Mouse (Mus musculus) liver, embryonic 16.5 days (tissue): Measurements from ENCODE around the gene Ccdc24. TPM values are rescaled to one million over a fixed set of nuclear protein-coding genes. Genes with fewer than 3 reads are reported as not detected.
A peak's percentile ranks its signal among the peaks of the same experiment; 100 is the strongest.

Experiments used
- ATAC-seq: fragments of 200-750 bp; cut with Nextera tagmentation; 2 replicates; pipeline ENCODE4 v1.8.0; 2017; ENCODE audit warnings: low read depth, mild to moderate bottlenecking, moderate number of reproducible peaks, moderate library complexity
- H3K27ac ChIP-seq: fragments of 300-500 bp; sonication (generic); 2 replicates; pipeline ENCODE4 v1.5.1; 2014; ENCODE audit warnings: mild to moderate bottlenecking, low read length
- H3K27me3 ChIP-seq: fragments of 300-500 bp; sonication (generic); 2 replicates; pipeline ENCODE4 v1.6.1; 2014; ENCODE audit warnings: low read depth, low read length, mixed read lengths; ENCODE audit not compliant: control insufficient read depth, insufficient read depth
- H3K36me3 ChIP-seq: fragments of 300-500 bp; sonication (generic); 2 replicates; pipeline ENCODE4 v1.6.1; 2014; ENCODE audit warnings: mild to moderate bottlenecking; ENCODE audit not compliant: control insufficient read depth, insufficient read depth
- H3K4me1 ChIP-seq: fragments of 300-500 bp; sonication (generic); 2 replicates; pipeline ENCODE4 v1.6.1; 2014; ENCODE audit warnings: low read depth, low read length, mixed read lengths; ENCODE audit not compliant: control insufficient read depth
- H3K4me2 ChIP-seq: fragments of 300-500 bp; sonication (generic); 2 replicates; pipeline ENCODE4 v1.6.1; 2014; ENCODE audit warnings: low read depth, low read length, mixed read lengths
- H3K4me3 ChIP-seq: fragments of 300-500 bp; sonication (generic); 2 replicates; pipeline ENCODE4 v1.5.1; 2014; ENCODE audit warnings: low read depth, mild to moderate bottlenecking, low read length
- H3K9ac ChIP-seq: fragments of 300-500 bp; sonication (generic); 2 replicates; pipeline ENCODE4 v1.6.1; 2014; ENCODE audit warnings: low read depth, low read length
- H3K9me3 ChIP-seq: fragments of 300-500 bp; sonication (generic); replicated peaks from 2 replicates; pipeline ENCODE4 v1.6.1; 2016; ENCODE audit warnings: low read length; ENCODE audit not compliant: control insufficient read depth
- WGBS: fragments of 180-500 bp; shearing (Covaris S2); extraction: QIAGEN DNeasy Blood & Tissue Kit; methylation state at CpG from one replicate; pipeline ENCODE4 v1.1.7; 2014; ENCODE audit not compliant: insufficient replicate concordance; 5-methylcytosine and 5-hydroxymethylcytosine counted together
- polyA plus RNA-seq: library from polyadenylated mRNA; unstranded; fragments of >200 nt; fragmentation: Nextera tagmentation; extraction: Ambion mirVana; gene quantifications from 2 replicates; pipeline ENCODE4 v1.2.1, GENCODE M21; 2015

The Ccdc24 gene
- polyA plus RNA-seq, 1 experiment from 2014 or later, result 1.1 TPM

- Histone ChIP-seq H3K4me2 (no peak overlapping the region), H3K36me3 (peaks cover 30% of the 10 kb centered on the region), H3K9me3 (no peaks in the 10 kb centered on the region), H3K9ac (no peak overlapping the region), H3K27me3 (no peaks in the 10 kb centered on the region; the same call in 1 of the 2 replicates), H3K4me1 (peaks cover 30% of the 10 kb centered on the region), H3K27ac (peak overlapping the region; percentile 13; the same call in 1 of the 2 replicates), H3K4me3 (no peak overlapping the region)
- WGBS, result 55% methylated on average over 7 of the region's 7 CpGs
- peak; percentile 35 for ATAC-seq
Measured at GRCm38 (mm10) chr4:117871787-117872186, 570 bp downstream of the Ccdc24 start.

- Histone ChIP-seq H3K9ac (no peak overlapping the region), H3K36me3 (peaks cover 42% of the 10 kb centered on the region), H3K4me3 (no peak overlapping the region), H3K27ac (peak overlapping the region; percentile 6; the same call in 1 of the 2 replicates), H3K9me3 (no peaks in the 10 kb centered on the region), H3K27me3 (no peaks in the 10 kb centered on the region; the same call in 1 of the 2 replicates), H3K4me1 (peaks cover 30% of the 10 kb centered on the region), H3K4me2 (no peak overlapping the region)
- 0 out of 2 replicates have a peak, but pooled peaks have one; percentile 14 for ATAC-seq
- WGBS, result 39% methylated on average over 1 of the region's 1 CpGs
Measured at GRCm38 (mm10) chr4:117870437-117870836, 1.9 kb downstream of the Ccdc24 start.

- 82% methylated on average over 9 of the region's 9 CpGs for WGBS
- Histone ChIP-seq H3K27me3 (no peaks in the 10 kb centered on the region; the same call in 1 of the 2 replicates), H3K36me3 (peaks cover 53% of the 10 kb centered on the region), H3K4me3 (no peak overlapping the region), H3K9ac (no peak overlapping the region), H3K4me2 (no peak overlapping the region), H3K27ac (no peak overlapping the region), H3K4me1 (peaks cover 30% of the 10 kb centered on the region), H3K9me3 (no peaks in the 10 kb centered on the region)
- no peak for ATAC-seq
Measured at GRCm38 (mm10) chr4:117869317-117869716, 3.0 kb downstream of the Ccdc24 start.

- peaks cover 30% of the 10 kb centered on the region for H3K4me1 ChIP-seq
- H3K27ac ChIP-seq, result no peak overlapping the region
- no peak overlapping the region for H3K9ac ChIP-seq
- no peak for ATAC-seq
- no peaks in the 10 kb centered on the region for H3K9me3 ChIP-seq
- H3K27me3 ChIP-seq, result no peaks in the 10 kb centered on the region; the same call in 1 of the 2 replicates
- no peak overlapping the region for H3K4me2 ChIP-seq
- H3K36me3 ChIP-seq, result peaks cover 68% of the 10 kb centered on the region
- no peak overlapping the region for H3K4me3 ChIP-seq
- WGBS, result 18% methylated on average over 24 of the region's 24 CpGs
Measured at GRCm38 (mm10) chr4:117867823-117868222, 4.5 kb downstream of the Ccdc24 start.

GRCm38 (mm10) chr4:117867000-117867399 lies 5.4 kb downstream of the Ccdc24 start:
- Histone ChIP-seq H3K27ac (no peak overlapping the region), H3K9me3 (no peaks in the 10 kb centered on the region), H3K9ac (no peak overlapping the region), H3K27me3 (no peaks in the 10 kb centered on the region; the same call in 1 of the 2 replicates), H3K4me2 (no peak overlapping the region), H3K4me1 (peaks cover 25% of the 10 kb centered on the region), H3K36me3 (peaks cover 76% of the 10 kb centered on the region), H3K4me3 (no peak overlapping the region)
- ATAC-seq, result no peak
- WGBS, result 24% methylated on average over 6 of the region's 6 CpGs

- Histone ChIP-seq H3K36me3 (peaks cover 85% of the 10 kb centered on the region), H3K4me3 (no peak overlapping the region), H3K27ac (no peak overlapping the region), H3K4me1 (peaks cover 17% of the 10 kb centered on the region), H3K27me3 (no peaks in the 10 kb centered on the region; the same call in 1 of the 2 replicates), H3K4me2 (no peak overlapping the region), H3K9me3 (no peaks in the 10 kb centered on the region), H3K9ac (no peak overlapping the region)
- WGBS, result 86% methylated on average over 9 of the region's 9 CpGs
- no peak for ATAC-seq
Measured at GRCm38 (mm10) chr4:117866083-117866482, 6.3 kb downstream of the Ccdc24 start.

- Histone ChIP-seq H3K4me3 (no peak overlapping the region), H3K27ac (no peak overlapping the region), H3K9ac (no peak overlapping the region), H3K27me3 (no peaks in the 10 kb centered on the region), H3K4me1 (peaks cover 18% of the 10 kb centered on the region), H3K9me3 (no peaks in the 10 kb centered on the region), H3K4me2 (no peak overlapping the region), H3K36me3 (peaks cover 96% of the 10 kb centered on the region)
- WGBS, result 57% methylated on average over 4 of the region's 4 CpGs
- peak; percentile 38 for ATAC-seq
Measured at GRCm38 (mm10) chr4:117862823-117863222, 9.5 kb downstream of the Ccdc24 start.

GRCm38 (mm10) chr4:117860570-117860969 lies 11.8 kb downstream of the Ccdc24 start:
- H3K27ac ChIP-seq, result no peak overlapping the region
- no peak overlapping the region for H3K9ac ChIP-seq
- peaks cover 12% of the 10 kb centered on the region for H3K4me1 ChIP-seq
- no peak for ATAC-seq
- H3K4me2 ChIP-seq, result no peak overlapping the region
- no peak overlapping the region for H3K4me3 ChIP-seq
- WGBS, result 88% methylated on average over 9 of the region's 9 CpGs
- H3K9me3 ChIP-seq, result no peaks in the 10 kb centered on the region
- no peaks in the 10 kb centered on the region for H3K27me3 ChIP-seq
- peaks cover 97% of the 10 kb centered on the region for H3K36me3 ChIP-seq

- ATAC-seq, result peak; percentile 54
- H3K4me1 ChIP-seq, result peaks cover 12% of the 10 kb centered on the region
- H3K27me3 ChIP-seq, result no peaks in the 10 kb centered on the region
- peaks cover 84% of the 10 kb centered on the region for H3K36me3 ChIP-seq
- no peak overlapping the region for H3K4me2 ChIP-seq
- H3K27ac ChIP-seq, result no peak overlapping the region
- no peak overlapping the region for H3K9ac ChIP-seq
- 81% methylated on average over 3 of the region's 3 CpGs for WGBS
- no peaks in the 10 kb centered on the region for H3K9me3 ChIP-seq
- H3K4me3 ChIP-seq, result no peak overlapping the region
Measured at GRCm38 (mm10) chr4:117858794-117859193, 13.6 kb downstream of the Ccdc24 start.
